Comparison of ENCODE assay signal across 8 mouse cellular contexts in the genomic region with DNA sequence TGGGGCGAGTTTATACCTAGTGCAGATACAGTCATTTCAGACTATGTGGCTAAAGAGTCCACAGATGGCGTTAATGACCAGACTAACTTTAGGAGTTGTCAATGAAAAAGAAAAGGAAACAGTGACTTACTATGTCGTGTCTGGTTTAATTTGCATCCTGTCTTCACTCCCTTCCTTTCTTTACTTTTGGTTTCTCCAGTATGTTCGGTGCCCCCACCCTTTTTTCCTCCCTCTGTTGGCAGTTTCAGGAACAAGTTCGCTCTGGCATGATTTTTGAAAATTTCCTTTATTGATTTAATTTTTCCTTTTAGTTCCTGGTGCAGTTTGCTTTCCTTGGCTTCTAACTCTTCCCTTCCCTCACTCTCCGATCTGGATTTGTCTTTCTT. TPM values are rescaled to one million over a fixed set of nuclear protein-coding genes. Genes with fewer than 3 reads are reported as not detected.
A peak's percentile ranks its signal among the peaks of the same experiment; 100 is the strongest.
DNase-seq lines count a peak whose midpoint lies in the region; ATAC-seq and TF ChIP-seq lines count a peak whose summit lies in the region.

No protein-coding gene starts in this region.

- ATAC-seq in lung, embryonic 16.5 days (ENCODE audit: low read depth), result no peak
- ATAC-seq in forebrain, embryonic 11.5 days (replicated peaks; ENCODE audit: low FRiP score), result no peak
- ATAC-seq in limb, embryonic 13.5 days (ENCODE audit: low FRiP score, low read depth), result peak; percentile 45; the same call in 1 of the 2 replicates

- H3K9ac ChIP-seq in lung, embryonic 16.5 days (ENCODE audit: low read length), result peak overlapping the region; percentile 74
- H3K9ac ChIP-seq in forebrain, embryonic 11.5 days (ENCODE audit: low read length), result peak overlapping the region; percentile 72
- peak overlapping the region; percentile 82 for H3K9ac ChIP-seq in limb, embryonic 13.5 days

- H3K4me2 ChIP-seq in lung, embryonic 16.5 days (ENCODE audit: low read depth, low read length), result peak overlapping the region; percentile 91
- H3K4me2 ChIP-seq in forebrain, embryonic 11.5 days (ENCODE audit: low read depth, low read length, severe bottlenecking), result peak overlapping the region; percentile 97
- H3K4me2 ChIP-seq in limb, embryonic 13.5 days (replicated peaks), result peak overlapping the region; percentile 93

- H3K27me3 ChIP-seq in lung, embryonic 16.5 days (ENCODE audit: control insufficient read depth, insufficient read depth, low read depth, low read length), result no peaks in the 10 kb centered on the region
- peaks cover 2% of the 10 kb centered on the region; the same call in 1 of the 2 replicates for H3K27me3 ChIP-seq in forebrain, embryonic 11.5 days (ENCODE audit: control insufficient read depth, insufficient read depth, low read length)
- H3K27me3 ChIP-seq in limb, embryonic 13.5 days, result no peaks in the 10 kb centered on the region
- H3K27me3 ChIP-seq in small intestine, adult 2 months (ENCODE audit: control insufficient read depth, insufficient read depth, low read length), result peaks cover 2% of the 10 kb centered on the region; the same call in 1 of the 2 replicates

- peak overlapping the region; percentile 61 for H3K4me3 ChIP-seq in lung, embryonic 16.5 days (ENCODE audit: low read length)
- H3K4me3 ChIP-seq in forebrain, embryonic 11.5 days (ENCODE audit: low read depth, low read length), result peak overlapping the region; percentile 48
- H3K4me3 ChIP-seq in limb, embryonic 13.5 days, result peak overlapping the region; percentile 62
- H3K4me3 ChIP-seq in small intestine, adult 2 months (ENCODE audit: low read depth, low read length), result peak overlapping the region; percentile 69; the same call in 1 of the 2 replicates

- no peak for TF ChIP-seq CTCF in small intestine, adult 2 months (IDR thresholded peaks at IDR 0.05; ENCODE audit: extremely low read depth, insufficient read length, insufficient replicate concordance, low read depth, low read length)

- H3K36me3 ChIP-seq in lung, embryonic 16.5 days (ENCODE audit: control insufficient read depth, insufficient read depth, low read length), result no peaks in the 10 kb centered on the region
- H3K36me3 ChIP-seq in forebrain, embryonic 11.5 days (ENCODE audit: control insufficient read depth, insufficient read depth, low read length), result no peaks in the 10 kb centered on the region
- no peaks in the 10 kb centered on the region for H3K36me3 ChIP-seq in limb, embryonic 13.5 days
- no peaks in the 10 kb centered on the region for H3K36me3 ChIP-seq in small intestine, adult 2 months (ENCODE audit: control insufficient read depth, insufficient read depth, low read length)

- H3K4me1 ChIP-seq in lung, embryonic 16.5 days (replicated peaks; ENCODE audit: control insufficient read depth, insufficient read depth, low read length), result peaks cover 7% of the 10 kb centered on the region; the same call in 1 of the 2 replicates
- no peaks in the 10 kb centered on the region for H3K4me1 ChIP-seq in forebrain, embryonic 11.5 days (replicated peaks; ENCODE audit: control insufficient read depth, insufficient read depth, low read length)
- peaks cover 25% of the 10 kb centered on the region for H3K4me1 ChIP-seq in limb, embryonic 13.5 days
- no peaks in the 10 kb centered on the region for H3K4me1 ChIP-seq in small intestine, adult 2 months (ENCODE audit: control insufficient read depth, insufficient read depth, insufficient read length, low read length)

- 4% methylated on average over 6 of the region's 6 CpGs for WGBS in lung, embryonic 16.5 days
- WGBS in forebrain, embryonic 11.5 days, result 12% methylated on average over 6 of the region's 6 CpGs
- 12% methylated on average over 6 of the region's 6 CpGs for WGBS in limb, embryonic 13.5 days
- 3% methylated on average over 6 of the region's 6 CpGs for WGBS in small intestine, adult 2 months

- no peak for DNase-seq in lung, postnatal 4 days
- no peak for DNase-seq in forebrain, embryonic 11.5 days (ENCODE audit: low spot score)
- no peak for DNase-seq in urinary bladder, adult 18-20 months (ENCODE audit: low spot score in 2 of 2)
- DNase-seq in gastrocnemius, postnatal 4 days (ENCODE audit: low spot score in 2 of 2), result no peak
- no peak for DNase-seq in thymus, postnatal 0 days (ENCODE audit: low spot score)

- H3K9me3 ChIP-seq in lung, embryonic 16.5 days (ENCODE audit: control insufficient read depth, low read length), result no peaks in the 10 kb centered on the region
- no peaks in the 10 kb centered on the region for H3K9me3 ChIP-seq in forebrain, embryonic 11.5 days (ENCODE audit: control insufficient read depth, low read length)
- H3K9me3 ChIP-seq in limb, embryonic 13.5 days, result no peaks in the 10 kb centered on the region

- no peak overlapping the region for H3K27ac ChIP-seq in lung, embryonic 16.5 days (ENCODE audit: low read length)
- no peak overlapping the region for H3K27ac ChIP-seq in forebrain, embryonic 11.5 days (ENCODE audit: low read depth, low read length)
- H3K27ac ChIP-seq in limb, embryonic 13.5 days, result peak overlapping the region; percentile 15; the same call in 1 of the 2 replicates
- no peak overlapping the region for H3K27ac ChIP-seq in small intestine, adult 2 months (ENCODE audit: insufficient read depth, low read depth, low read length)

- TF ChIP-seq POLR2A in small intestine, adult 2 months (IDR thresholded peaks at IDR 0.05; ENCODE audit: low read depth, low read length), result no peak

RNA-seq across cellular contexts. Expression of a gene that starts 3.2 kb away (rescaled TPM):
- polyA plus RNA-seq in lung, embryonic 16.5 days (2015; fragmentation: Nextera tagmentation; extraction: Ambion mirVana), result 1.8 and 1.9 TPM in 2 replicates
- 0.96 and 1.5 TPM in 2 replicates for polyA plus RNA-seq in forebrain, embryonic 11.5 days (2014; fragmentation: Nextera tagmentation; extraction: Ambion mirVana)
- polyA plus RNA-seq in limb, embryonic 13.5 days (2015; fragmentation: Nextera tagmentation; extraction: Ambion mirVana), result 6.0 and 7.4 TPM in 2 replicates
- 0.04 and 0.06 TPM in 2 replicates for polyA plus RNA-seq in small intestine, adult 2 months (2012; rRNA removed)
- under 1 TPM in 1 of 2 experiments, not detected in 1; 0.12 TPM for total RNA-seq in gastrocnemius, postnatal 4 days (2021)
- 0.44 and 0.45 TPM in 2 replicates for polyA plus RNA-seq in thymus, postnatal 0 days (2015; fragmentation: Nextera tagmentation; extraction: Ambion mirVana)

RNA-seq across cellular contexts. Expression of a gene that starts 49.9 kb away (rescaled TPM):
- polyA plus RNA-seq in lung, embryonic 16.5 days (2015; fragmentation: Nextera tagmentation; extraction: Ambion mirVana), result not detected in 2 replicates
- polyA plus RNA-seq in forebrain, embryonic 11.5 days (2014; fragmentation: Nextera tagmentation; extraction: Ambion mirVana), result not detected in 2 replicates
- 0.15 TPM in 1 of 2 replicates, not detected in the other for polyA plus RNA-seq in limb, embryonic 13.5 days (2015; fragmentation: Nextera tagmentation; extraction: Ambion mirVana)
- not detected in 2 replicates for polyA plus RNA-seq in small intestine, adult 2 months (2012; rRNA removed)
- not detected for total RNA-seq in gastrocnemius, postnatal 4 days (2021)
- not detected in 2 replicates for polyA plus RNA-seq in thymus, postnatal 0 days (2015; fragmentation: Nextera tagmentation; extraction: Ambion mirVana)
